Mouse (Mus musculus) CD4-positive, CD25-positive, alpha-beta regulatory T cell, adult 4 months (primary cell): ENCODE results near the gene Als2. TPM values are rescaled to one million over a fixed set of nuclear protein-coding genes. Genes with fewer than 3 reads are reported as not detected.

Experiments used
- ATAC-seq: one replicate; pipeline ENCODE4 v1.8.0; 2017
- polyA plus RNA-seq, 2 experiments: library from polyadenylated mRNA; unstranded; fragments of 100-300 nt; shearing (Covaris generic); gene quantifications; one replicate each; pipeline ENCODE4 v1.2.1; 2017

Als2 gene
- polyA plus RNA-seq, 2 experiments from 2014 or later, result 7.5 to 8.2 TPM

DNA sequence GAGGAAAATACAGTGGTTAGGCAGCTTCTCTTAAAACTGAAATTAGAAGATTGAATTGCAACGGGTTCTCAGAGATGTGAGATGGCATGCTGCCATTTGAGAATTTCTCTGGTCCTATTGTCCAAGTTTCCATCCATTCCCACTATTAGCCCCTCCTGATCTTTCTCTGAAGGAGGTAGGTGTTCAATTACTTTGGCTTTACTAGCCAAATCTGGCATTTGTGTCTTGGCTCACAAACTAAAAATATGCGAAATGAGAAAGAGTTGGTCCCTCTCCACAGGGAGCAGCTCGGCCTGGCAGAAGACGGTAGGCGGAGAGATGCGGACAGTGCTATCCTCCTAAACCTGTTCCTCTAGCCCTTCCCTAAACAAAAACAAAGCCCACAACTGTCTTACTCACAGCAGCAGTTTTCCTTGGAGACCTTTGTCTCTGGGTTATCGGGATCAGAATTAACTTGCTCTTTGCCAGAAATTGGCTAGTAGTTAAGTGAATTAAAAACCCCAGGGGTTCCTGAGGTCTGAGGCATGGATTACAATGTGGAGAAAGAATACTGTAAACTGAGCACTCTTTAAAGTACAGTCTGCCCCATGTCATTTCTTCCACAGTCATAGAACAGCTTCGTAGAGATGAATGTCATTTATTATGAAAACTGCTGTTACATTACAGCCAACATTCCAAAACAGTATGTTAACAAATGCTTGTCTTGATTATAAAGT, 74.6 kb downstream of the Als2 start:
- ATAC-seq, result no peak

DNA sequence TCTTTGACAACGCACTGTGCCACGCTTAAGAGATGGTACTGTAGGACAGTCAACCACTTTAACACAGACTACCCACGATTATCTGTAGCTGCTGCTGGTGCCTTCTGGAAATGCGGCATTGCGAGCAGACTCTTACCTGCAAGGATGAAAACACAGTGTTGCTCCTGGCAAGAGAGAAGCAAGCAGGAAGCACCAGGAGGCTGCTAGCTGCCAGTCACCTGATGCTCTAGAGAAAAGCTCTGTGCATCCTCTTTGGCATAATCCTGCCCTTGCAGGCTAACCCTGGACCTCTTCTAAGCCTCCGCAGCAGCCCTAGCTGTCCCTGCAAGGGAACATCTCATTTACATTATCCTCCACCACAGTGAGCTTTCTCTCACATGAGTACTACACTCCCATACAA, 75.6 kb downstream of the Als2 start:
- ATAC-seq, result no peak

DNA sequence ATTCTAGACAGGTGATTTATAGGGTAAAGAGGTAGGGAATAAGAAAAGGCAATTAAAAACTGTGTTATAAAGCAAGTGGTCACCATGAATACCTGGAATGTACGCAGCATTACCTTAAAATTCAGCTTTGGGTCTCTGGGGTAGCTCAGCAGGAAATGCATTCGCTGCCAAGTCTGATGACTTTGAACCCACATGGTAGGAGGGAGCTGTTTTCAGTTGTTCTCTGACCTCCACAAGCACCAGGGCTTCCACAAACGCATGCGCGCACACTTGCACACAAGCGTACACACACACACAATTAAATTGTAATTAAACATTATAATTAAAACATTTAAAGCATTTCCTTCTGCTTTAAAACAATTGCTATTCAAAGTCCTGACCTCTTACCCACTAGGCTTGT, 76.2 kb downstream of the Als2 start:
- ATAC-seq, result no peak

DNA sequence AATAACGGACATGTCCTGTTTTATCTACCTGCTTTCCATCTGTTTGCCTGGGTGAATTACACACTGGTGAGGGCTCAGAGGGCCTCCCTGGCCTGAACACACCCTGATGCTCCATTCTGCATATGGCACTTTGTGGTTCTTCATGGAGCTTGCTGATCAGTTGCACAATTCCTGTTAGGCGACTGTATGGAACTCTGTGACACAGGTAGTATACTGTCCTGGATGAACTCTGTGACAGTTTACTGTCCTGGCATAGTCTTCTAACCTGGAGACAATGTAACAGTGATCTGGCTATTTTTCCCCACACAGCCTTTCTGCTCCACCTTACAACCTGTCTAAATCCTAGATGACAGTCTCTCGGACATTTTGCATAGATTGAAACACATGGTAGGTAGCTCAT, 77.9 kb downstream of the Als2 start:
- no peak for ATAC-seq

DNA sequence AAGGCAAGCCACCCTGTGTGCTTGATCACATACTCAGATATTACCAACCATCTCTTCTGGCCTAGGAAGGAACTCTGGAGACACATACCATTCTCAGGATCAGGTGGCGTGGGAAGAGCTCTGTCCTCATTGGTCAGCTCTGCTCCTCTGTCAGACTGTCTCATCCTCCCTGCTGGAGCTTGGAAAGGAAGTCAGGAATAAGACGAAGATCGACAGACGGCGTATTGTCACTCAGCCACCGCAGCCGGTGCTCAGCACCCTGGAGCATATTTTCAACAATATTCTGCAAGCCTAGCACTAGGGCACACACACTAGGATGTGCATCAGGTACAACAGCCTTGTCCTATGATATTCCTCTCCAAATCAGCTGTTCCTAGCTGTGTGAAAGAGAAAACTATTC, 78.5 kb downstream of the Als2 start:
- no peak for ATAC-seq

DNA sequence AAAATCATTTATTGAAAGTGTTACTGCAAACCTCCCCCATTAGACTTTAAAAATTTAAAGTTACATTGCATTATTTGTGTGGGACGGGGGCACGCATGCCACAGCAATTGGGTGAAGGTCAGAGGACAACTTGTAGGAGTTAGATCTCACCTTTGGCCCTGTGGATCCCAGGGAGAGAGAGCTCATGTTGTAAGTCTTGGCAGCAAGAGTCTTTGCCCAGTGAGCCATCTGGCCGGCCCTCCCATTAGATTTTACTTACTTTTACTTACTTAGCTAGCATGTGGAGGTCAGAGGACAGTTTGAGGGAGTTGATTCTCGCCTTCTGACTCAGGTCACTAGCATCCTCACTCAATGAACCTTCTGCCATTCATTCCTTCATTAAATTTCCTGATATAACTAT, 79.2 kb downstream of the Als2 start:
- ATAC-seq, result no peak

DNA sequence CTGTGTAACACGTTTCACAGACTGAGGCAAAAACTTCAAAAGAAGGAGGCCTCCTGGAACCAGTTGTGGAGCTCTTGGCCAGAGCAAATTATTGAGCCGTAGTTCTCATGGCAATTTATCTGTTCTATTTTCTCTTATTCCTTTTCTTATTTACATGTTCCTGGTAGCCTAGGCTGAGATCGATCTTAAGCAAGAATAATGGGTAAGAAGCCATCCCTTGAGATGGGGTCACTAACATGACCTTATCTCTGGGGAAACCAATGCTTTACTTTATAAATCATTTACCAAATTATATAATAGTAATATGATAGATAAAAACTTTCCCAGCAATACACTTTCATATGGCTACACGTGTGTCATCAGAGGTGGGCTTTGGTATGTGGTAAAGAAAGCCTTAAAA, 84.7 kb downstream of the Als2 start:
- ATAC-seq, result no peak

DNA sequence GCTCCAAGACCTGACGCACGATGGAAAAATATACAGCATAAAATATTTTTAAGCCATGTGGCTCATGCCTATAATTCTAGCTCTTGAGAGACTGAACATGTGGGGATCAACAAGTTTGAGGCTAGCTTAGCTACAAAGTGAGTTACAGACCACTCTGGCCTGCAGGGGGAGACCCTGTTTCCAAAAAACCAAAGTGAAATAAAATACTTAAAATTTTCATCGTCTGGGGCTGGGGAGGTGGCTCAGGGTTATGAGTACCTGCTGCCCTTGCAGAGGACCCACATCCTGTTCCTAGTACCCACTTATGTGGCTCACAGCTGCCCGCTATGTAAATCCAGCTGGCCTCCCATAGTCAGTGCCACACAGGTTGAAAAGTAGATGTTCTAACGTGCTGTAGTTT, 86.5 kb downstream of the Als2 start:
- ATAC-seq, result no peak

DNA sequence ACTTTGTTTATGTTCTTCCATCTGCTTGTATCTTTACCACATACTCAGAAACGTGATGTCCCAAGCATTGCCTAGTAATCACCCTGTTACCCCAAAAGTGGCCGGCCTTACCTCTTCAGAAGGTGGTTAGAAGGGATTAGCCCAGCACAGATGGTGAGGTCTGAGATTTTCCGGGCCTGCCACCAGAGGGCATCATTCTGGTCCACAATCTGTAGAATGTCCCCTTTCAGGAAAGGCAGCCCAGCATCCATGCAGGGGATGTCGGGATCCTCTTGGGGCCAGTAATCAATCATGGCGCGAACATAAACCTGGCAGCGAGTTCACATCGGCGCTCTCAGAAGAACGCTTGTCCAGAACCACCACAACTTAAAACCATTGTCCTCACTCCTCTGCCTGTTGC, 92.5 kb downstream of the Als2 start:
- ATAC-seq, result no peak

DNA sequence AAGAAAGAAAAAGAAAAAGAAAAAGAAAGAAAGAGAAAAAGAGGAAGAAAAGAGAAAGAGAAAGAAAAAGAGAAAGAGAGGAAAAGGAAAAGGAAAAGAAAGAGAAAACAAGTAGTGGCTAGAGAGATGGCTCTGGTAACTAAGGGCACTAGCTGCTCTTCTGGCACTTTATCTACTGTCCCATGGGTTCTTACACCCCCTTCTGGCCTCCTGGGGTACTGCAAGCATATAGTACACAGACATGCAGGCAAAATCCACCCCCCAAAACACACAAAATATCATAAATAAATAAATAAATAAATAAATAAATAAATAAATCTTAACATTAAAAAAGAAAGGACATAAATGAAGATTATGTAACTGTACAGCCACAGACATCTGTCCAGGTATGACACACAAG, 94.2 kb downstream of the Als2 start:
- peak; percentile 71 for ATAC-seq

DNA sequence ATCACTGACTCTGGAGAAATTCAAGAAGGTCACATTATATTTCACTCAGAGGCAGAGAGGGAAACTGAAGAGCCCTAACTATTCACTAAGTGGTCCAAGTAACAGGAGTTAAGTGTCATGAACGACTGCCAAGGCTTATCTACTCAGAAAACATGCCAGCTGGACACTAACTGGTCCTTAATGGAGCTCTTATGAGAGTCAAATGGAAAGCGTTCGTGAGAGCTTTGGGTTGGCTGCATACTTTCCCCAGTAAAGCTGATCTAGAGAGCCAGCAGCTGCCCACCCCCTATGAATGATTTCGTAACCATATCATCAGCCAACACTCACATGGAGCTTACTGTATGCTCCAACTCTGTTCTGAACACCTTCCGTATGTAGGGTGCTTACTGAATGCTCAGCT, 102.6 kb downstream of the Als2 start:
- ATAC-seq, result no peak

DNA sequence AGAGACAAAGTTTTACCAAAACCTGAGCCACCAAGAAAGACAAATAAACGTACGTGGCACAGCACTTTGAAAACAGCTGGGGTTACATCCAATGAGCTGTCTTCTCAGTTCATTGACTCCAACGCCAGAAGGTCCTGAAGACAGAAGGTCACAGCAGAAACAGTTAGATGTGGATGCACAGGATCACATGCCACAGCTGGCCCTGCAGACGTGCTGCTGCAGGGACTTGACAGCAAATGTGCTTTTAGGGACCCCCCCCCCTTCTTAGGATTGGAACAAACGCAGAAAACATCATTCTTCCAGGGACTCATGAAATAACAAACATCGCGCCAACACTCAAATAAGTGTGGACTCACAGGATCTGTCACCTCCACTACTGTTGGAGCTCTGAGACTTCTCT, 108.2 kb downstream of the Als2 start:
- no peak for ATAC-seq

DNA sequence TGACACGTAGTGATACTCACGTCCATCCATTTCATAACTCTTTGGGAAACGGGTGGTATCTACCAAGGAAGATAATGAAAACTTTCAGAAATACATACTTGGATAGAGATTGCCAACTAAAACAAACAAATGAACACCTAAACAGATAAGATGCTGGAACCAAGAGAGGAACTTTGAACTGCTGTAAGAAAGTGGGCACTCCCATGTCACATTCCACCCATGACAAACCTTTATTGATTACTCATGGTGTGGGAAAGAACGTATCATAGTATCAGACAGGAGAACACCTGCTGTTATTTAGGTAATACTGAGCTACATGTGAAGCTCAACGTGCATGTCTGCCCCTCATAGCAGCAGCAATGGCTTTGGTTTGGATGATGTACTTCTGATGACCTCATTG, 111.5 kb downstream of the Als2 start:
- ATAC-seq, result no peak

DNA sequence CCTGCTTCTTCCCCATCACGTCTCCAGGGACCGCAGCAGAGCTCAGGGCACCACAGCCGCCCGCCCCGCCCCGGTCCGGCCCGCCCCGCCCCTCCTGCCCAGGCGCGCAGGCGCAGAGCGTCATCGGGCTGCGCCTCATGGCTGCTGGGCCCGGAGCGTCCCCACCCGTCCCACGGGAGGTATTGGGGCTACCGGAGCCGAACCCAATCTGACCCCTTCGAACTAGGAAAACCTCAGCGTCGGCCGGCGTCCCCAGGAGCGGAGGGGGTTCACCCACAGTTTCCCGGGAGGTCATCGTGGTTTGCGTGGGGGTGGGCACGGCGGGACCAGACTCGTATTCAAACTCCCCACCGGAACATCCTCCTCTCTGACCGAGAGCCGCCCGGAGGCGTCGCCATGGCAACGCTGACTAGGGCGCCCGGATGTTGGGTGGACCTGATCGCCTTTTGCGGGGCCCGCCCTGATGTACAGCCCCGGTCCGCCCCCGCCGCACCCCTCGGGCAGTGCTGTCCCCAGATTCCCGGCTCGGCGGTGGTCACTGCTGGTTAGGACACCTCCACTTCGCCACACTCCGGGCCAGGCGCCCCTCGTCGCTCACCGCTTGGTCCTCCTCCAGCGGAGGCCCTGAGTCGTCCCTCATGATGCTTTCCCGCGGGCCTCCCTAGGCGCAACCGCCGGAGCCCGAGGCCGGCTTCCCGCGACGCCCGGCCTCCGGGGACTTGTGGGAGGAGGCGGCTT, 117.1 kb downstream of the Als2 start, which contains the start of gene Tmem237:
Gene Tmem237 (minus strand): TSS at position 689 of the 738 bp plus-strand sequence.
- ATAC-seq, result peak; percentile 87

Other genes starting within 250 kb of the Als2 start
- under 1 TPM in 1 of 2 experiments, not detected in 1; 0.39 TPM for gene C2cd6, start 142.3 kb downstream of the Als2 start, polyA plus RNA-seq
- 10 to 100 TPM; 17.9 to 18.6 TPM for gene Tmem237, start 116.8 kb downstream of the Als2 start, polyA plus RNA-seq
- not detected for gene Mpp4, start 73.8 kb downstream of the Als2 start, polyA plus RNA-seq
- not detected for gene Cdk15, start 19.7 kb upstream of the Als2 start, polyA plus RNA-seq
- not detected for gene Fzd7, start 245.2 kb upstream of the Als2 start, polyA plus RNA-seq